Mouse (Mus musculus) kidney, embryonic 14.5 days (tissue): ENCODE data around the gene Depdc5. TPM values are rescaled to one million over a fixed set of nuclear protein-coding genes. Genes with fewer than 3 reads are reported as not detected.
"Not testable (repeated sequence)": the region's sequence is repeated elsewhere in the genome, so short reads cannot be mapped to it uniquely, and the experiment has no call there.

Experiments
- ATAC-seq: fragments of 200-750 bp; cut with Nextera tagmentation; 2 replicates; pipeline ENCODE4 v1.8.0; 2017; ENCODE audit warnings: moderate number of reproducible peaks, mild to moderate bottlenecking, moderate TSS enrichment, moderate library complexity; ENCODE audit not compliant: low FRiP score, low TSS enrichment
- H3K27ac ChIP-seq: fragments of 300-500 bp; sonication (generic); 2 replicates; pipeline ENCODE4 v1.5.1; 2014; ENCODE audit warnings: low read depth, mild to moderate bottlenecking, low read length, moderate library complexity, mixed read lengths
- H3K27me3 ChIP-seq: fragments of 300-500 bp; sonication (generic); 2 replicates; pipeline ENCODE4 v1.6.1; 2014; ENCODE audit warnings: mild to moderate bottlenecking, low read length; ENCODE audit not compliant: control insufficient read depth, insufficient read depth
- H3K36me3 ChIP-seq: fragments of 300-500 bp; sonication (generic); 2 replicates; pipeline ENCODE4 v1.6.1; 2014; ENCODE audit warnings: low read length, mixed read lengths; ENCODE audit not compliant: control insufficient read depth, insufficient read depth
- H3K4me1 ChIP-seq: fragments of 300-500 bp; sonication (generic); 2 replicates; pipeline ENCODE4 v1.6.1; 2014; ENCODE audit warnings: low read length, mixed read lengths; ENCODE audit not compliant: control insufficient read depth, insufficient read depth
- H3K4me2 ChIP-seq: fragments of 300-500 bp; sonication (generic); replicated peaks from 2 replicates; pipeline ENCODE4 v1.6.1; 2014; ENCODE audit warnings: low read depth, mild to moderate bottlenecking, low read length
- H3K4me3 ChIP-seq: fragments of 300-500 bp; sonication (generic); 2 replicates; pipeline ENCODE4 v1.5.1; 2014; ENCODE audit warnings: mild to moderate bottlenecking, low read length
- H3K9ac ChIP-seq: fragments of 300-500 bp; sonication (generic); 2 replicates; pipeline ENCODE4 v1.6.1; 2014; ENCODE audit warnings: low read depth, mild to moderate bottlenecking, low read length, moderate library complexity
- H3K9me3 ChIP-seq: fragments of 300-500 bp; sonication (generic); 2 replicates; pipeline ENCODE4 v1.6.1; 2016; ENCODE audit warnings: low read length; ENCODE audit not compliant: control insufficient read depth
- WGBS: fragments of 180-500 bp; shearing (Covaris S2); extraction: QIAGEN DNeasy Blood & Tissue Kit; methylation state at CpG from one replicate; pipeline ENCODE4 v1.1.7; 2014; 5-methylcytosine and 5-hydroxymethylcytosine counted together
- polyA plus RNA-seq: library from polyadenylated mRNA; unstranded; fragments of >200 nt; fragmentation: Nextera tagmentation; extraction: Ambion mirVana; gene quantifications from 2 replicates; pipeline ENCODE4 v1.2.1, GENCODE M21; 2014

Depdc5 gene
- polyA plus RNA-seq = 16.8 and 19.8 TPM in 2 replicates

GRCm38 (mm10) chr5:32863253-32864228 is at the start of gene Depdc5:
Depdc5 (plus strand) TSS chr5:32863701.
- peaks cover 16% of the 10 kb centered on the region for H3K36me3 ChIP-seq
- peak within 1 kb of the TSS; percentile 79 for H3K4me3 ChIP-seq
- H3K27ac ChIP-seq = peak within 1 kb of the TSS; percentile 83; the same call in 1 of the 2 replicates
- H3K9me3 ChIP-seq = no peaks in the 10 kb centered on the region
- H3K9ac ChIP-seq = peak within 1 kb of the TSS; percentile 81
- H3K4me2 ChIP-seq = peak within 1 kb of the TSS; percentile 58
- peak; percentile 99 for ATAC-seq
- no peaks in the 10 kb centered on the region; the same call in 1 of the 2 replicates for H3K4me1 ChIP-seq
- H3K27me3 ChIP-seq = no peaks in the 10 kb centered on the region
- under 1% methylated on average over 54 of the region's 64 CpGs for WGBS

DNA sequence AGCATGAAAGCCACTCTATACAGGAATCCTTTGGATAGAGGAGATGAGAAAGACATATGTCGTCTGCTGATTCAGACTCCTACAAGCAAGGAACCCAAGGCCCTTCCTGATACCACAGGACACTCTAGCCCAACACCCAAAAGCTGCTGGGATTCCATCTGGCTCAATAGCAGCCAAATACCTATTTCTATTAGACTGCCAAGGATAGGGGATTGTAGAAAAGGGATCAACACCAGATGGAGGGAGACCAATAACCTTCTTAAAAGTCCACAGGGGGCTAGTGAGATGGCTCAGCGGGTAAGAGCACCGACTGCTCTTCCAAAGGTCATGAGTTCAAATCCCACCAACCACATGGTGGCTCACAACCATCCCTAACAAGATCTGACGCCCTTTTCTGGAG is 48.1 kb upstream of the Depdc5 start:
- peaks cover 47% of the 10 kb centered on the region for H3K36me3 ChIP-seq
- no peak for ATAC-seq
- no peaks in the 10 kb centered on the region for H3K9me3 ChIP-seq
- no peak overlapping the region for H3K4me2 ChIP-seq
- no peak overlapping the region for H3K27ac ChIP-seq
- no peak overlapping the region for H3K9ac ChIP-seq
- no peak overlapping the region for H3K4me3 ChIP-seq
- 92% methylated on average over 4 of the region's 4 CpGs for WGBS
- H3K4me1 ChIP-seq = no peaks in the 10 kb centered on the region
- H3K27me3 ChIP-seq = no peaks in the 10 kb centered on the region

GRCm38 (mm10) chr5:32820471-32820870 is 43.0 kb upstream of the Depdc5 start:
- WGBS = 95% methylated on average over 8 of the region's 8 CpGs
- H3K9ac ChIP-seq = no peak overlapping the region
- no peaks in the 10 kb centered on the region for H3K9me3 ChIP-seq
- H3K4me2 ChIP-seq = no peak overlapping the region
- ATAC-seq = no peak
- H3K36me3 ChIP-seq = peaks cover 47% of the 10 kb centered on the region
- no peaks in the 10 kb centered on the region for H3K27me3 ChIP-seq
- H3K4me3 ChIP-seq = no peak overlapping the region
- H3K27ac ChIP-seq = no peak overlapping the region
- no peaks in the 10 kb centered on the region for H3K4me1 ChIP-seq

DNA sequence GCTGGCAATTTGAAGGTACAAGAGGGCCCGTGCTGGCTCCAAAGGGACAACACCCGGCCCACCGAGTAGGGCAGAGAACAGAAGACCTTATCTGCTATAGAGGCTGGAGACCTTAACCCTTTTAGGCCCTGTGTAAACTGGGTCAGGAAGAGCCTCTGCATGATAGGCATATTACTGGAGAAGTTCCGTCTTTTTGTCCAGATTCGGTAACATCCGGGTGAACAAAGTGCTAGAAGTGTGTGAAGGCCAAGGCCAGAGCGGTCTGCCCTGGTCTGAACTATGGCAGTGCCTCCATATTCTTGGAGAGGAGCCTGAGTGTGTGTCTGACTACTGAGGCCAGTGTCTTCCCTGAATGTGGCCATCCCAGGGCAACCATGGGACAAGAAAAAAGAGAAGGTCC is 36.5 kb upstream of the Depdc5 start, which contains the start of gene Gm20671:
Gm20671 (minus strand) TSS at position 101 of the 400 bp plus-strand sequence.
- no peaks in the 10 kb centered on the region for H3K9me3 ChIP-seq
- H3K4me1 ChIP-seq = no peaks in the 10 kb centered on the region
- H3K36me3 ChIP-seq = peaks cover 60% of the 10 kb centered on the region
- no peak within 1 kb of the TSS for H3K27ac ChIP-seq
- no peak for ATAC-seq
- 90% methylated on average over 7 of the region's 7 CpGs for WGBS
- no peaks in the 10 kb centered on the region for H3K27me3 ChIP-seq
- H3K4me3 ChIP-seq = no peak within 1 kb of the TSS
- no peak within 1 kb of the TSS for H3K4me2 ChIP-seq
- no peak within 1 kb of the TSS for H3K9ac ChIP-seq

DNA sequence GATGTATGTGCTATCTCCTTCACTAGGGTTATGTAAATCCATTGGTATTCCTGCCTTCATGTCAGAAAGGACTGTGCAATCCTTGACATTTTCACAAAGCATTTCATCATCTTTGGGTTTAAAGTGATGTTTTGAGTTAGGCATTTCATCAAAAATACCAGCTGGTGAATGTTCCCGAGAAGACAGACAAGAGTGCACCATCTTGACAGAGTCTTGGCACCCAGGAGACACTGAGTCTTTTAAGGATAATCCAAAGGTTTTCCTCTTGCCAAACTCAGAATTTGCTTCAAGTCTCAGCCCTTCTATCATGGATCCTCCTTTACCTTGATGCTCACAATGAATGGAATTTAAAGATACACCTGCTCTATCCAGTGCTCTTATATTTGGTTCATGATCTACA is 34.7 kb upstream of the Depdc5 start:
- H3K27ac ChIP-seq, H3K27me3 ChIP-seq, ATAC-seq, H3K9ac ChIP-seq, H3K4me2 ChIP-seq, H3K4me3 ChIP-seq, H3K4me1 ChIP-seq, H3K9me3 ChIP-seq: not testable (repeated sequence)
- peaks cover 65% of the 10 kb centered on the region for H3K36me3 ChIP-seq
- WGBS = 90% methylated on average over 1 of the region's 1 CpGs

GRCm38 (mm10) chr5:32830054-32830453 is 33.4 kb upstream of the Depdc5 start:
- Histone ChIP-seq H3K4me1 (no peaks in the 10 kb centered on the region), H3K9me3 (no peaks in the 10 kb centered on the region), H3K36me3 (peaks cover 77% of the 10 kb centered on the region), H3K4me2 (no peak overlapping the region), H3K27ac (no peak overlapping the region), H3K9ac (no peak overlapping the region), H3K4me3 (no peak overlapping the region), H3K27me3 (no peaks in the 10 kb centered on the region)
- WGBS = 92% methylated on average over 2 of the region's 2 CpGs
- no peak for ATAC-seq

GRCm38 (mm10) chr5:32834497-32834896 is 29.0 kb upstream of the Depdc5 start:
- no peak overlapping the region for H3K9ac ChIP-seq
- H3K9me3 ChIP-seq = no peaks in the 10 kb centered on the region
- ATAC-seq = no peak
- H3K4me2 ChIP-seq = no peak overlapping the region
- no peaks in the 10 kb centered on the region for H3K4me1 ChIP-seq
- H3K27me3 ChIP-seq = no peaks in the 10 kb centered on the region
- WGBS = 89% methylated on average over 1 of the region's 1 CpGs
- H3K4me3 ChIP-seq = no peak overlapping the region
- H3K36me3 ChIP-seq = peaks cover 82% of the 10 kb centered on the region
- no peak overlapping the region for H3K27ac ChIP-seq

- no peak for ATAC-seq
- Histone ChIP-seq H3K27me3 (no peaks in the 10 kb centered on the region), H3K27ac (no peak overlapping the region), H3K9ac (no peak overlapping the region), H3K36me3 (peaks cover 75% of the 10 kb centered on the region), H3K4me3 (no peak overlapping the region), H3K4me1 (no peaks in the 10 kb centered on the region), H3K9me3 (no peaks in the 10 kb centered on the region), H3K4me2 (no peak overlapping the region)
- WGBS = 94% methylated on average over 5 of the region's 5 CpGs
These were observed 26.5 kb upstream of the Depdc5 start for GRCm38 (mm10) chr5:32836976-32837375.

- Histone ChIP-seq H3K4me3 (no peak overlapping the region), H3K4me1 (no peaks in the 10 kb centered on the region), H3K27ac (no peak overlapping the region), H3K9ac (no peak overlapping the region), H3K4me2 (no peak overlapping the region), H3K27me3 (no peaks in the 10 kb centered on the region), H3K36me3 (peaks cover 71% of the 10 kb centered on the region), H3K9me3 (no peaks in the 10 kb centered on the region)
- 99% methylated on average over 2 of the region's 2 CpGs for WGBS
- ATAC-seq = no peak
These were observed 23.5 kb upstream of the Depdc5 start for GRCm38 (mm10) chr5:32840029-32840428.
